Mouse (Mus musculus): ENCODE data around the gene Lrch1. TPM values are rescaled to one million over a fixed set of nuclear protein-coding genes. Genes with fewer than 3 reads are reported as not detected.

Gene Lrch1
- polyA plus RNA-seq, 2 experiments: 2.7 to 3.4 TPM

DNA sequence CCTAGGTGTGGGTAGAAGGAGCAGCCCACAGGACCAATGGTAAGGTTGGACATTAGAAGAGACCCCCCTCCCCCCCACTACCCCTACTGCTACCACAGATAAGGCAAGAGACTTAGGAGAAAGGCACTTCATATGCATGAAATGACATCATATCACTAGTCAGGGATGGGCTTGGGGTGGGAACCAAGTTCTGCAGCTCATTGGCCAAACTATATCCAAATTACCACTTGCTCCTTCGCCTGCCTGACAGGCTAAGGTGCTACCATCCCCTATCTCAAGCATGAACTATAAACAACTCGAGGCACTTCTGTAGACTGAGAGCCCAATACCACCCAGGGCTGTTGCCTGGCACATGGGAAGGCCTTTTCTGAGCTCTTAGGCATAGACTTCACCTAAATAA, 58.4 kb downstream of the Lrch1 start:
- 25% methylated on average over 2 of the region's 2 CpGs for WGBS (ENCODE audit: insufficient replicate concordance)
- no peak overlapping the region for H3K4me3 ChIP-seq (ENCODE audit: insufficient read depth in 1 of 2, low read depth in 2 of 2, low read length in 2 of 2)
- H3K9me3 ChIP-seq (ENCODE audit: control insufficient read depth, low read length): no peaks in the 10 kb centered on the region
- H3K9ac ChIP-seq (replicated peaks): no peak overlapping the region
- TF ChIP-seq EP300 (IDR thresholded peaks at IDR 0.05; ENCODE audit: low read depth) (no peak), CTCF (IDR thresholded peaks at IDR 0.05; ENCODE audit: low read depth) (no peak)
- no peaks in the 10 kb centered on the region for H3K36me3 ChIP-seq (replicated peaks; ENCODE audit: control insufficient read depth, insufficient read depth, low read depth)
- H3K4me2 ChIP-seq (ENCODE audit: low read depth): no peak overlapping the region
- H3K27me3 ChIP-seq (ENCODE audit: control insufficient read depth, insufficient read depth, low read length): no peaks in the 10 kb centered on the region
- no peak overlapping the region for H3K27ac ChIP-seq
- H3K4me1 ChIP-seq (replicated peaks; ENCODE audit: control insufficient read depth in 2 of 2, insufficient read depth in 2 of 2, low read length in 1 of 2): peaks cover 9 to 11% of the 10 kb centered on the region in 2 experiments
- DNase-seq (ENCODE audit: low read depth in 3 of 3, low spot score in 3 of 3) (no peak), ATAC-seq (ENCODE audit: insufficient read depth) (peak; percentile 56; the same call in 1 of the 2 replicates)

DNA sequence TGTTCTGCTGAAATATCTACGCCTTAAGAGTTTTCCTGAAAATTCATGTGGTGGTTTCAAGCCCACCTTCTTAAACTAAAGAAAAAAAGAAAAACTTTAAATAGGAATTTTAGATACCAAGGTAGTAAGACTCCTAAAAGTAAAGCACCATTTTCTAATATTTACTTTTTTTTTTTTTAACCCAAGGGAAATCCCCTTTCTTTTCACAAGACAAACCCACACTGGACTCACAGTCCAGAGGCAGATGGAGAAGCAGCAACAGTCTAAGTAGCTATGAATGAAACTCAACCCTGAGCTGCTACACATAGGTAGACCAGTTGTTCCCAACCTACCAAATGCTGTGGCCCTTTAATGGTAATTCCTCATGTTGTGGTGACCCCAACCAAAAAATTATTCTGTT, 59.6 kb downstream of the Lrch1 start:
- 76% methylated on average over 1 of the region's 1 CpGs for WGBS (ENCODE audit: insufficient replicate concordance)
- Histone ChIP-seq H3K4me3 (ENCODE audit: insufficient read depth in 1 of 2, low read depth in 2 of 2, low read length in 2 of 2) (no peak overlapping the region), H3K27ac (no peak overlapping the region), H3K4me1 (replicated peaks; ENCODE audit: control insufficient read depth in 2 of 2, insufficient read depth in 2 of 2, low read length in 1 of 2) (peaks cover 9 to 15% of the 10 kb centered on the region in 2 experiments), H3K4me2 (ENCODE audit: low read depth) (no peak overlapping the region), H3K27me3 (ENCODE audit: control insufficient read depth, insufficient read depth, low read length) (no peaks in the 10 kb centered on the region), H3K9me3 (ENCODE audit: control insufficient read depth, low read length) (no peaks in the 10 kb centered on the region), H3K9ac (replicated peaks) (no peak overlapping the region), H3K36me3 (replicated peaks; ENCODE audit: control insufficient read depth, insufficient read depth, low read depth) (no peaks in the 10 kb centered on the region)
- no peak for DNase-seq (ENCODE audit: low read depth in 3 of 3, low spot score in 3 of 3)
- ATAC-seq (ENCODE audit: insufficient read depth): no peak
- TF ChIP-seq EP300 (IDR thresholded peaks at IDR 0.05; ENCODE audit: low read depth): no peak
- no peak for TF ChIP-seq CTCF (IDR thresholded peaks at IDR 0.05; ENCODE audit: low read depth)

DNA sequence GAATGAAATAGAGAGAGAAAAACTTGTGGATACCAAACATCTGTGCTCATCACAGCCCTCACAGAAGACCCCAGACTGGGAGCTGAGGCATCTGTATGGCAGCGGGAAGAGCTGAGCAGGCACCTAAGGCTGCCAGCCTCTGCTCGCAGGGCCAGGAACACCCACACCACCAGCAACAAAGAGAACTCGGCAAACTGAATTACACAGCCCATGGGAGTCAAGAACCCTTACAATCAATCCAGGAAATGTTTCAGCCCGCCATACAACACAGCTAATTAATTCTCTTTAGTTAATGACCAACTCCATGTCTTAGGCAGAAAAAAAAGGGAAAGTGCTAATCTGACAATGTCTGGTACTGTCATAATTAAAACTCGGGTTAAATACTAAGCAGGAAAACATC, 61.2 kb downstream of the Lrch1 start:
- ATAC-seq (ENCODE audit: insufficient read depth) (no peak), DNase-seq (ENCODE audit: low read depth in 3 of 3, low spot score in 3 of 3) (no peak)
- TF ChIP-seq CTCF (IDR thresholded peaks at IDR 0.05; ENCODE audit: low read depth) (no peak), EP300 (IDR thresholded peaks at IDR 0.05; ENCODE audit: low read depth) (no peak)
- H3K4me1 ChIP-seq (replicated peaks; ENCODE audit: control insufficient read depth in 2 of 2, insufficient read depth in 2 of 2, low read length in 1 of 2): peaks cover 9 to 19% of the 10 kb centered on the region in 2 experiments
- no peak overlapping the region for H3K4me3 ChIP-seq (ENCODE audit: insufficient read depth in 1 of 2, low read depth in 2 of 2, low read length in 2 of 2)
- no peak overlapping the region for H3K4me2 ChIP-seq (ENCODE audit: low read depth)
- H3K27ac ChIP-seq: no peak overlapping the region
- WGBS (ENCODE audit: insufficient replicate concordance): 68% methylated on average over 5 of the region's 5 CpGs
- no peaks in the 10 kb centered on the region for H3K27me3 ChIP-seq (ENCODE audit: control insufficient read depth, insufficient read depth, low read length)
- no peaks in the 10 kb centered on the region for H3K36me3 ChIP-seq (replicated peaks; ENCODE audit: control insufficient read depth, insufficient read depth, low read depth)
- no peak overlapping the region for H3K9ac ChIP-seq (replicated peaks)
- no peaks in the 10 kb centered on the region for H3K9me3 ChIP-seq (ENCODE audit: control insufficient read depth, low read length)

DNA sequence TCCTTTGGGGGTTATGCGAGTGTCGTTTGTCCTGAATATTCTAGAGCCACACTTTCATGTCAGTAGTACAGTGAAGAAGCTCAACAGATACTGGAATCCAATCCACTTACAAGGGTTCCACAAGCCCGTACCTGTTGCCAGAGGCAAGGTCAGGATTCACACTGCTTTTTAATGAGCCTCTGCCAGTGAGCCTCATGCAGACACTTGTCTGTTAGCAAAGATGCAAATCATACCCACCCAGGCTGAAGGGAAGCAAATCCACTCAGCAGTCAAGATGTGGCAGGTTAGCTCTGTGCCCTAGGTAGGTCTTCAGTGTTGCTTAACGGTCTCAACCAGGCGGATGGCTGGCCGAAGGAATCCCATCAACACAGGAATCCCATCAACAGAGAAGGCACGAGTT, 62.8 kb downstream of the Lrch1 start:
- no peak overlapping the region for H3K9ac ChIP-seq (replicated peaks)
- no peak overlapping the region for H3K27ac ChIP-seq
- 81% methylated on average over 7 of the region's 7 CpGs for WGBS (ENCODE audit: insufficient replicate concordance)
- no peak overlapping the region for H3K4me3 ChIP-seq (ENCODE audit: insufficient read depth in 1 of 2, low read depth in 2 of 2, low read length in 2 of 2)
- ATAC-seq (ENCODE audit: insufficient read depth) (no peak), DNase-seq (ENCODE audit: low read depth in 3 of 3, low spot score in 3 of 3) (no peak)
- no peak for TF ChIP-seq CTCF (IDR thresholded peaks at IDR 0.05; ENCODE audit: low read depth)
- no peak for TF ChIP-seq EP300 (IDR thresholded peaks at IDR 0.05; ENCODE audit: low read depth)
- H3K27me3 ChIP-seq (ENCODE audit: control insufficient read depth, insufficient read depth, low read length): no peaks in the 10 kb centered on the region
- peaks cover 9 to 16% of the 10 kb centered on the region in 2 experiments for H3K4me1 ChIP-seq (replicated peaks; ENCODE audit: control insufficient read depth in 2 of 2, insufficient read depth in 2 of 2, low read length in 1 of 2)
- no peaks in the 10 kb centered on the region for H3K36me3 ChIP-seq (replicated peaks; ENCODE audit: control insufficient read depth, insufficient read depth, low read depth)
- no peaks in the 10 kb centered on the region for H3K9me3 ChIP-seq (ENCODE audit: control insufficient read depth, low read length)
- H3K4me2 ChIP-seq (ENCODE audit: low read depth): no peak overlapping the region

DNA sequence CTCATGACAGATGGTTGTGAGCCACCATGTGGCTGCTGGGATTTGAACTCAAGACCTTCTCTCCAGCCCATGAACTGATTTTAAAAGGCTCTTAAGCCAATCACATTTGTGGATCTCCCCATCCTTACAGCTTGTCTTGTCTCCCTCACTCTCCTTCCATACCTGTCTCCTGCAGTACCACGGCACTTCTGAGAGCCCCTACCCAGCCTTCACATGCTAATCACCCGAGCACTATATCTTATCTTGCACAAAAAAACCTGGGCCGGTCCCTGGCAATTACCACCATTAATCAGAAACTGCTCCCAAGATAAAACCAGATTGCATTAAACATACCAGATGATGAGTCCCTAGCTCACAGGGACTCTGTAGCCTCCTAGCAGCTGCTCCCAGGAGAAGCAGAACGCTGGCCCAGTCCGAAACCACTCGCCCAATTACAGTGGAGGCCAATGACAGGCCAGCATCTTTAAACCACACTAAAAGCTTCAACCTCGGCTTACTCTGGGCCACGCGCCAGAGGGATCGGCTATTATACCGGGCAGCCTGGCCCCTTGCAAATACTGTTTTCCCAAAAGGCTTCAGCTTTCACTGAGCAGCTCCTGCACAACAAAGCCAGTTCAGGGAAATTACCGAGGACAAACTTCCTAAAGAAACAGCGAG, 63.5 kb downstream of the Lrch1 start:
- no peak for TF ChIP-seq CTCF (IDR thresholded peaks at IDR 0.05; ENCODE audit: low read depth)
- no peak for TF ChIP-seq EP300 (IDR thresholded peaks at IDR 0.05; ENCODE audit: low read depth)
- H3K27me3 ChIP-seq (ENCODE audit: control insufficient read depth, insufficient read depth, low read length): no peaks in the 10 kb centered on the region
- H3K9ac ChIP-seq (replicated peaks): no peak overlapping the region
- no peaks in the 10 kb centered on the region for H3K9me3 ChIP-seq (ENCODE audit: control insufficient read depth, low read length)
- peaks cover 3 to 8% of the 10 kb centered on the region in 2 experiments; a peak in 3 of 4 replicates for H3K4me1 ChIP-seq (replicated peaks; ENCODE audit: control insufficient read depth in 2 of 2, insufficient read depth in 2 of 2, low read length in 1 of 2)
- no peak for ATAC-seq (ENCODE audit: insufficient read depth)
- WGBS (ENCODE audit: insufficient replicate concordance): 59% methylated on average over 13 of the region's 13 CpGs
- H3K4me2 ChIP-seq (ENCODE audit: low read depth): no peak overlapping the region
- DNase-seq (ENCODE audit: low read depth in 3 of 3, low spot score in 3 of 3): no peak
- H3K4me3 ChIP-seq (ENCODE audit: insufficient read depth in 1 of 2, low read depth in 2 of 2, low read length in 2 of 2): no peak overlapping the region
- H3K36me3 ChIP-seq (replicated peaks; ENCODE audit: control insufficient read depth, insufficient read depth, low read depth): no peaks in the 10 kb centered on the region
- no peak overlapping the region for H3K27ac ChIP-seq

All from liver, embryonic 14.5 days (tissue).